Mouse (Mus musculus) limb, embryonic 14.5 days (tissue): Measurements from ENCODE around the gene Gm42791. TPM values are rescaled to one million over a fixed set of nuclear protein-coding genes. Genes with fewer than 3 reads are reported as not detected.

ENCODE experiments used
- ATAC-seq: fragments of 200-750 bp; cut with Nextera tagmentation; 2 replicates; pipeline ENCODE4 v1.8.0; 2017; ENCODE audit warnings: low read depth, moderate number of reproducible peaks, moderate TSS enrichment; ENCODE audit not compliant: low FRiP score
- DNase-seq: peaks from one replicate; pipeline ENCODE4 v3.0.0-alpha.2; 2015; ENCODE audit warnings: low spot score
- H3K27ac ChIP-seq: fragments of 300-500 bp; sonication (generic); replicated peaks from 2 replicates; pipeline ENCODE4 v1.5.1; 2014; ENCODE audit warnings: low read depth, mild to moderate bottlenecking, low read length, moderate library complexity, mixed read lengths
- H3K27me3 ChIP-seq: fragments of 300-500 bp; sonication (generic); 2 replicates; pipeline ENCODE4 v1.6.1; 2014; ENCODE audit warnings: low read length, mixed read lengths; ENCODE audit not compliant: control insufficient read depth, insufficient read depth
- H3K36me3 ChIP-seq: fragments of 300-500 bp; sonication (generic); 2 replicates; pipeline ENCODE4 v1.6.1; 2014; ENCODE audit warnings: mild to moderate bottlenecking, low read length, moderate library complexity, mixed read lengths; ENCODE audit not compliant: control insufficient read depth, insufficient read depth
- H3K4me1 ChIP-seq: fragments of 300-500 bp; sonication (generic); 2 replicates; pipeline ENCODE4 v1.6.1; 2014; ENCODE audit warnings: antibody characterized with exemption, low read length, mixed read lengths; ENCODE audit not compliant: control insufficient read depth, insufficient read depth
- H3K4me2 ChIP-seq: fragments of 300-500 bp; sonication (generic); replicated peaks from 2 replicates; pipeline ENCODE4 v1.6.1; 2014; ENCODE audit warnings: low read depth, mild to moderate bottlenecking, low read length, moderate library complexity; ENCODE audit not compliant: severe bottlenecking
- H3K4me3 ChIP-seq: fragments of 300-500 bp; sonication (generic); replicated peaks from 2 replicates; pipeline ENCODE4 v1.5.1; 2014; ENCODE audit warnings: low read length
- H3K9ac ChIP-seq: fragments of 300-500 bp; sonication (generic); 2 replicates; pipeline ENCODE4 v1.6.1; 2014; ENCODE audit warnings: mild to moderate bottlenecking, low read depth, low read length, moderate library complexity; ENCODE audit not compliant: severe bottlenecking
- H3K9me3 ChIP-seq: fragments of 300-500 bp; sonication (generic); 2 replicates; pipeline ENCODE4 v1.6.1; 2016; ENCODE audit warnings: low read length; ENCODE audit not compliant: control insufficient read depth
- POLR2A ChIP-seq: fragments of 200-500 bp; IDR thresholded peaks from 2 replicates; pipeline ENCODE4 v1.8.0; 2012; ENCODE audit warnings: inconsistent platforms, mild to moderate bottlenecking, moderate library complexity, borderline replicate concordance; ENCODE audit not compliant: insufficient read depth, insufficient read length; ENCODE audit errors: extremely low read depth
- WGBS: fragments of 180-500 bp; shearing (Covaris S2); extraction: QIAGEN DNeasy Blood & Tissue Kit; methylation state at CpG from one replicate; pipeline ENCODE4 v1.1.7; 2014; 5-methylcytosine and 5-hydroxymethylcytosine counted together
- polyA plus RNA-seq, 2 experiments: library from polyadenylated mRNA; depleted of rRNA in 1 of 2; stranded (reverse) in 1 of 2; unstranded in 1 of 2; fragments of >200 nt; fragmentation: Nextera tagmentation in 1 of 2; extraction: Ambion mirVana in 1 of 2; gene quantifications; 2 replicates each; pipeline versions ENCODE4 v1.2.1 to v1.2.3; 2012 to 2014

Gene Gm42791
- polyA plus RNA-seq, 2 experiments, result not detected

DNA sequence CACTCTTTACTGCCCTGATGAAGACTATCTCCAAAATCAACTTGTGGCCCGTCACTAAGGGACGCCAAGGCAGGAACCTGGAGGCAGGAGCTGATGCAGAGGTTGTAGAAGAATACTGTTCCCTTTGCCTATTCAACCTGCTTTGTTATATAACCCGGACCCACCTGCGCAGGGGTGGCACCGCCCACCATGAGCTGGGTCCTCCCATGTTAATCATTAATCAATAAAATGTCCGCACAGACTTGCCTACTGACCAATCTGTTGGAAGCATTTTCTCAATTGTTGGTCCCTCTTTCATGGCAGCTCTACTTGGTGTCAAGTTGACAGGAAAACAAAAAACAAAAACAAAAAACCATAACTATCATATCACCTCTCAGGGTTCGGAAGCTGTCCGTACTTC is 22.8 kb downstream of the Gm42791 start:
- Histone ChIP-seq H3K4me3 (no peak overlapping the region), H3K9me3 (no peaks in the 10 kb centered on the region), H3K36me3 (no peaks in the 10 kb centered on the region), H3K9ac (no peak overlapping the region), H3K27me3 (no peaks in the 10 kb centered on the region), H3K4me1 (peaks cover 20% of the 10 kb centered on the region), H3K4me2 (no peak overlapping the region), H3K27ac (no peak overlapping the region)
- 86% methylated on average over 8 of the region's 8 CpGs for WGBS
- DNase-seq (no peak), ATAC-seq (no peak)
- no peak for TF ChIP-seq POLR2A

DNA sequence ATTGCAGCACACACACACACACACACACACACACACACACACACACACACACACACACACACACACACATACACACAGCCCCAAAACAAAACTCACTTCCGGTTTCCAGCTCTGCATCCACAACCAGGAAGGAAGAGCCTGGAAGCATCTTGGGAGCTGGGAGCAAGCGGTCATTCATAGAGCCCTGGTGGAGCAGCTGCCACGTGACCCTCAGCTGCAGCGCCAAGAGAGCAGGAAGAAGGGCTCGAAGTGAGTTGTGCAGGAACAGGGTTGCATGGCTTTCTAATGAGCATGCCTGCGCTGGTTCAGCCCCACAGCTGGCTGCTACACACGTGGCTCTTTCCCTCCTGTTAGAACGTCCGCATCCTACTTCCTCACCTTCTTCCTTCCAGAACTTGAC is 25.3 kb downstream of the Gm42791 start:
- H3K27ac ChIP-seq, result no peak overlapping the region
- no peak for DNase-seq
- no peak overlapping the region for H3K4me3 ChIP-seq
- no peak for TF ChIP-seq POLR2A
- H3K27me3 ChIP-seq, result no peaks in the 10 kb centered on the region
- no peaks in the 10 kb centered on the region for H3K36me3 ChIP-seq
- H3K4me2 ChIP-seq, result peak overlapping the region; percentile 27
- H3K9me3 ChIP-seq, result no peaks in the 10 kb centered on the region
- no peak for ATAC-seq
- H3K4me1 ChIP-seq, result peaks cover 45% of the 10 kb centered on the region
- H3K9ac ChIP-seq, result no peak overlapping the region
- 21% methylated on average over 8 of the region's 9 CpGs for WGBS

DNA sequence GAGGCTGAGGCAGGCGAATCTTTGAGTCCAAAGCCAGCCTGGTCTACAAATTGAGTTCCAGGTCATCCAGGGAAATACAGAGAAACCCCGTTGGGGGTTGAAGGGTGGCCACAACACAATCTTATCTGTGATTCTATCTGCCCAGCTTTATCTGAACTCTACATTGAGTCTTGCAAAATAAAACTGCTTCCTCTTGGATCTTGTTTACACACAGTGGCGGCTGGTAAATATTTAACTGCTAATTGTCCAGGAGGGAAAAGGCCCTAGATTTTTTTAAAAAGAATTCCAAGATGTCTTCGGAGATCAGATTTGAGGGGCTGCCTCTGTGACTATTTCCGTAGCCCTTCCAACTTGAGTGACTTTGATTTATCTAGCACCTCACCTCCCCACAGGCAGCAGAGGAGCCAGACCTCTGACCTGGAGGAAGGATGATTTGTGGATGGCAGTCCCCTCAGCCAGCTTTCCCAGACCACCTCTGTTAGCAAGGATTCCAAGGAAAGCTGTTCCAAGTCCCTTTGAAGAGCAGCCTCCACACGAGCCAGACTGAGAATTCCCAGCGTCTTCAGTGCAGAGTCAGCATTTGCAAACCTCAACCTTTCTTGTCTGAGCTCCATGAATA is 25.9 kb downstream of the Gm42791 start:
- Histone ChIP-seq H3K4me2 (no peak overlapping the region), H3K27ac (no peak overlapping the region), H3K27me3 (no peaks in the 10 kb centered on the region), H3K9me3 (no peaks in the 10 kb centered on the region), H3K9ac (no peak overlapping the region), H3K36me3 (no peaks in the 10 kb centered on the region), H3K4me1 (peaks cover 47% of the 10 kb centered on the region), H3K4me3 (no peak overlapping the region)
- ATAC-seq, result no peak
- no peak for DNase-seq
- 48% methylated on average over 7 of the region's 7 CpGs for WGBS
- no peak for TF ChIP-seq POLR2A

DNA sequence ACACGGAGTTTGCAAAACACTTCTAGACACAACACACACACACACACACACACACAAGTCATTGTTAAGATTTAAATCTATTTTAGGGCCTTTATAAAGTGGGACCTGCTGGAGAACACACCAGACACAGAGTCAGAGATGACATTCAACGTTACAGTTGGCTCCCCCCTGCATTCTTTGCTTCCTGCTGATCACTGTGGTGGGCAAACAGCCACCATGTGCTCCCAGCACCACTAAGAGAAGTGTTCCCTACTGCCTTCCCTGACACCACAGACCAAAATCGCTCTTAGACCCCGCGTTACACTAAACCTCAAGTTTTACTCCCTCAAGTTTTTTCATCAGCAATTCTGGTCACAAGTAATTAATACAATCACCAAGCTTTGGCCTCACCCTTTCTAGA is 26.8 kb downstream of the Gm42791 start:
- no peak overlapping the region for H3K9ac ChIP-seq
- no peaks in the 10 kb centered on the region for H3K27me3 ChIP-seq
- H3K9me3 ChIP-seq, result no peaks in the 10 kb centered on the region
- TF ChIP-seq POLR2A, result no peak
- H3K4me2 ChIP-seq, result no peak overlapping the region
- DNase-seq (no peak), ATAC-seq (no peak)
- 68% methylated on average over 5 of the region's 5 CpGs for WGBS
- H3K27ac ChIP-seq, result no peak overlapping the region
- peaks cover 43% of the 10 kb centered on the region for H3K4me1 ChIP-seq
- no peaks in the 10 kb centered on the region for H3K36me3 ChIP-seq
- H3K4me3 ChIP-seq, result no peak overlapping the region

DNA sequence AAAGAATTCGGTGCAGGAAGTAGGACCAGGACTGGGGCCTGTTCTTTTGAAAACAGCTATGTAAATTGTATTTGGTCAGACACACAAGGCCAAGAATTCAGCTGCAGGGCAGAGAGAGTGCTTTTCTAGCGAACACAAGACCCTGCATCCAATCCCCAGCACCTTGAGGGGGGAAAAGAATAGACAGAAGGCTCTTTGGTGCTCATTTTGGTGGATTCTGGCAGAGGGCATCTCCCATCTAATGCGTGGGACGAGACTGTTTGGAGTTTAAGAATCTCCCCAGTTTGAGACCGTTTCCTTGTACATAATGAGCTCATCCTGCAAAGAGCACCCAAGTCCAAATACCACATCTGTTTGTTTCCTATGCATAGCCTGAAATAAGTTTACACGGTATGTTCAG is 28.6 kb downstream of the Gm42791 start:
- Histone ChIP-seq H3K36me3 (no peaks in the 10 kb centered on the region), H3K4me2 (no peak overlapping the region), H3K4me3 (no peak overlapping the region), H3K9me3 (no peaks in the 10 kb centered on the region), H3K27me3 (no peaks in the 10 kb centered on the region), H3K9ac (no peak overlapping the region), H3K4me1 (peaks cover 37% of the 10 kb centered on the region), H3K27ac (peak overlapping the region; percentile 81)
- DNase-seq, result no peak
- 41% methylated on average over 6 of the region's 6 CpGs for WGBS
- no peak for TF ChIP-seq POLR2A
- ATAC-seq, result 0 out of 2 replicates have a peak, but pooled peaks have one; percentile 14
